Mouse (Mus musculus) embryonic facial prominence, embryonic 12.5 days (tissue): Measurements from ENCODE around the gene Eif4a3. TPM values are rescaled to one million over a fixed set of nuclear protein-coding genes. Genes with fewer than 3 reads are reported as not detected.

Experiments
- ATAC-seq: fragments of 200-750 bp; cut with Nextera tagmentation; 2 replicates; pipeline ENCODE4 v1.8.0; 2017; ENCODE audit not compliant: insufficient number of reproducible peaks, insufficient read depth, low FRiP score, low TSS enrichment
- H3K27ac ChIP-seq: fragments of 300-500 bp; sonication (generic); 2 replicates; pipeline ENCODE4 v1.5.1; 2016; ENCODE audit warnings: mild to moderate bottlenecking
- H3K27me3 ChIP-seq: fragments of 300-500 bp; sonication (generic); 2 replicates; pipeline ENCODE4 v1.6.1; 2016; ENCODE audit warnings: mild to moderate bottlenecking, moderate library complexity
- H3K36me3 ChIP-seq: fragments of 300-500 bp; sonication (generic); 2 replicates; pipeline ENCODE4 v1.6.1; 2016; ENCODE audit warnings: mild to moderate bottlenecking
- H3K4me1 ChIP-seq: fragments of 300-500 bp; sonication (generic); 2 replicates; pipeline ENCODE4 v1.6.1; 2016
- H3K4me2 ChIP-seq: fragments of 300-500 bp; sonication (generic); replicated peaks from 2 replicates; pipeline ENCODE4 v1.6.1; 2016; ENCODE audit warnings: mild to moderate bottlenecking, moderate library complexity
- H3K4me3 ChIP-seq: fragments of 300-500 bp; sonication (generic); 2 replicates; pipeline ENCODE4 v1.5.1; 2016; ENCODE audit warnings: mild to moderate bottlenecking
- H3K9ac ChIP-seq: fragments of 300-500 bp; sonication (generic); 2 replicates; pipeline ENCODE4 v1.6.1; 2016; ENCODE audit warnings: mild to moderate bottlenecking, moderate library complexity
- H3K9me3 ChIP-seq: fragments of 300-500 bp; sonication (generic); 2 replicates; pipeline ENCODE4 v1.6.1; 2016; ENCODE audit warnings: mild to moderate bottlenecking, moderate library complexity
- WGBS: fragments of 180-500 bp; shearing (Covaris S2); methylation state at CpG from one replicate; pipeline ENCODE4 v1.1.7; 2016; 5-methylcytosine and 5-hydroxymethylcytosine counted together
- polyA plus RNA-seq: library from polyadenylated mRNA; unstranded; fragments of >200 nt; fragmentation: Nextera tagmentation; extraction: Ambion mirVana; gene quantifications from 2 replicates; pipeline ENCODE4 v1.2.1, GENCODE M21; 2016

Eif4a3 gene
- polyA plus RNA-seq, 1 experiment from 2014 or later: 343 TPM

GRCm38 (mm10) chr11:119316720-119317119 lies 16.8 kb upstream of the Eif4a3 start:
- H3K4me3 ChIP-seq: no peak overlapping the region
- 89% methylated on average over 4 of the region's 4 CpGs for WGBS
- no peak overlapping the region for H3K9ac ChIP-seq
- H3K4me2 ChIP-seq: no peak overlapping the region
- no peak for ATAC-seq
- no peaks in the 10 kb centered on the region for H3K4me1 ChIP-seq
- no peaks in the 10 kb centered on the region for H3K9me3 ChIP-seq
- H3K36me3 ChIP-seq: no peaks in the 10 kb centered on the region
- no peak overlapping the region for H3K27ac ChIP-seq
- H3K27me3 ChIP-seq: peaks cover under 1% of the 10 kb centered on the region; the same call in 1 of the 2 replicates

DNA sequence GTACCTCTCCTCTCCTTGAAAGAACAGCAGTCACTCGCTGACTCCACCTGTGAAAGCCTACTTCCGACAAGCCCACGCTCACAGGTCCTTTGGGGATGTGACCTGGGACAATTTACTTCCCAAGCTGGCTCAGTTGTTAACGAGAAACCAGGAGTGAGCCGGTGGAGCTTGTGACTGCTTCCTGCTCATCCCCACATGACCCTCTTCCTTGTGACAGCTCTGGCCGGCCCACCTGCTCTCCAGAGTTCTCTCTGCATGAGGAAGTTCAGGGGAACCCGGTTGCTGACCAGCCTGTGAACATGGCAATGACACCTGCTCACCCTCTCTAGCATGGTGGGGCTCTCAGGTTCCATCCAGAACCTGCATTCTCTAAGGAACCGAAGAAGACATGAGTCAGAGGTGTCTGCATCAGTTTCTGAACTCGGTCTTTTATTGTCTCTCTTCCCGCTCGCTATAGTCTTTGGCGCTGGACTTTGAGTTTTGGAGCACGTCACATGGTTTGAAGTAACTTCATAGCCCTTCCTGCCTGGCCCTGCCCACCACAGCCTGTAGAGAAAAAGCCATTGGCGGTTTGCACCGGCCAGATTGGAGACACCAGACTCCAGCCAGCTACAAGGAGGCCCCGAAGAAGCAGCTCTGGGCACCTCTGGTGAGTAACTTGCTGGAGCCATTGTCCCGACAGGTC lies 14.5 kb upstream of the Eif4a3 start:
- WGBS: 79% methylated on average over 17 of the region's 17 CpGs
- H3K9me3 ChIP-seq: no peaks in the 10 kb centered on the region
- peaks cover 6% of the 10 kb centered on the region for H3K27me3 ChIP-seq
- ATAC-seq: no peak
- H3K27ac ChIP-seq: no peak overlapping the region
- no peak overlapping the region for H3K9ac ChIP-seq
- no peak overlapping the region for H3K4me2 ChIP-seq
- no peak overlapping the region for H3K4me3 ChIP-seq
- no peaks in the 10 kb centered on the region for H3K36me3 ChIP-seq
- H3K4me1 ChIP-seq: no peaks in the 10 kb centered on the region

DNA sequence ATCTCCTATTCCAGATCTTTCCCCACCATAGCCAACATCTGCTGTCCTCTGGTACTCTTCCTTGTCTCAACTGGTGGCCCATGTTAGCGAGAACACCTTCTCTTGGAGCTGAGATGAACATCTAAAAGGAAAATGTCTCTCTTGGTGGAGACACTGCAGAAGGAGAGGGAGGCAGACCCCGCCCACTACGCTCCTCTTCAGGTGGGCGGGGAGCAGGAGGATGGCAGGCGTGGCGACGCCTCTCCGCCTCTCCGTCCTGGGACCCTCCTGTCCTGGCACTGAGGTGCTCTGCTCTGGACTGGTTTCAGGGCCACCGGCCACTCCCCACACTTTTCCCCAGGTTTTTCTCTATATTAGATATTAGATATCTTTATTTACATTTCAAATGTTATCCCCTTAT lies 10.7 kb upstream of the Eif4a3 start:
- no peak overlapping the region for H3K27ac ChIP-seq
- H3K4me1 ChIP-seq: peaks cover 4% of the 10 kb centered on the region; the same call in 1 of the 2 replicates
- no peak overlapping the region for H3K4me3 ChIP-seq
- WGBS: 17% methylated on average over 10 of the region's 10 CpGs
- no peak overlapping the region for H3K4me2 ChIP-seq
- ATAC-seq: no peak
- H3K36me3 ChIP-seq: no peaks in the 10 kb centered on the region
- no peaks in the 10 kb centered on the region for H3K9me3 ChIP-seq
- peaks cover 6% of the 10 kb centered on the region for H3K27me3 ChIP-seq
- H3K9ac ChIP-seq: no peak overlapping the region

DNA sequence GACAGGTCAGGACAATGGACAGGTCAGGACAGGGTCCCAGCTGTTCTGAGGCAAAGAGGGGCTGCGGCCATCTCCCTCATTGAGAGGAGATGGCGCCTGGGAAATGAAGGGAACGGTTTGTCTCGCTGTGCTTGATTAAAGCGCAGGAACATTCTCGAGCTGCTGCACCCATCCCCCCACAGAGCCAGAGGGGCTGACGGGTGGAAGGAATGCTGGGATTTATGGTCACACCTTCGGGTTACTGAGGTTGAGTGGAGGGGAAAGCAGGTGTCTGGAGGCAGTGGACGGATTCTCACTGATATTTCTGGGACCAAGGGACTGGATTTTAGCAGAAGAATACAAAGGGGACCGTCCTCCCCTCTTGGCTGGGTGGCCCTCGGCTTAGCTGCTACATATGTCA lies 8.0 kb upstream of the Eif4a3 start:
- Histone ChIP-seq H3K27me3 (peaks cover 6% of the 10 kb centered on the region), H3K4me3 (no peak overlapping the region), H3K4me1 (peaks cover 4% of the 10 kb centered on the region; the same call in 1 of the 2 replicates), H3K9ac (no peak overlapping the region), H3K36me3 (no peaks in the 10 kb centered on the region), H3K27ac (no peak overlapping the region), H3K4me2 (no peak overlapping the region), H3K9me3 (no peaks in the 10 kb centered on the region)
- WGBS: 24% methylated on average over 11 of the region's 11 CpGs
- ATAC-seq: no peak

DNA sequence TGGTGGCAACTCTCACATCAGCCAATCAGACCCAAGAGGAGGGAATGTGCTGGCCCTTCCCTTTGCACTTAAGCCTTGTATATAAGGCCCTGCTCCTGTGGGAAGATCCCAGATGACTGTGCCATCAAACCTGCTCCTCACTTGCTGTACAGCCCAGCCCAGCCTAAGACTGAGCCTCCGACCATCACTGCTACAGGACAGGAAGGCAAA lies 7.7 kb upstream of the Eif4a3 start, which contains the start of gene Card14:
TSS of gene Card14 (plus strand) at position 111 of the 210 bp plus-strand sequence.
- WGBS: 29% methylated on average over 1 of the region's 1 CpGs
- no peak for ATAC-seq

GRCm38 (mm10) chr11:119306762-119307657 lies 7.1 kb upstream of the Eif4a3 start:
- Histone ChIP-seq H3K27me3 (peaks cover 6% of the 10 kb centered on the region), H3K9me3 (no peaks in the 10 kb centered on the region), H3K36me3 (no peaks in the 10 kb centered on the region), H3K4me3 (no peak overlapping the region), H3K9ac (no peak overlapping the region), H3K4me2 (no peak overlapping the region), H3K27ac (no peak overlapping the region), H3K4me1 (peaks cover 4% of the 10 kb centered on the region; the same call in 1 of the 2 replicates)
- 55% methylated on average over 13 of the region's 13 CpGs for WGBS
- no peak; the same call in 1 of the 2 replicates for ATAC-seq

More for the DNA sequence above, 7.7 kb upstream of the Eif4a3 start, which contains the start of gene Card14:
- H3K27ac ChIP-seq: no peak within 1 kb of the TSS
- H3K9ac ChIP-seq: no peak within 1 kb of the TSS
- H3K4me3 ChIP-seq: no peak within 1 kb of the TSS
- no peaks in the 10 kb centered on the region for H3K9me3 ChIP-seq
- peaks cover 4% of the 10 kb centered on the region; the same call in 1 of the 2 replicates for H3K4me1 ChIP-seq
- H3K27me3 ChIP-seq: peaks cover 6% of the 10 kb centered on the region
- no peak within 1 kb of the TSS for H3K4me2 ChIP-seq
- H3K36me3 ChIP-seq: no peaks in the 10 kb centered on the region

GRCm38 (mm10) chr11:119304904-119305712 lies 5.2 kb upstream of the Eif4a3 start:
- no peak overlapping the region for H3K4me3 ChIP-seq
- WGBS: 40% methylated on average over 16 of the region's 16 CpGs
- no peaks in the 10 kb centered on the region for H3K9me3 ChIP-seq
- no peaks in the 10 kb centered on the region for H3K36me3 ChIP-seq
- ATAC-seq: 0 out of 2 replicates have a peak, but pooled peaks have one; percentile 47
- H3K27ac ChIP-seq: no peak overlapping the region
- no peaks in the 10 kb centered on the region for H3K27me3 ChIP-seq
- H3K4me1 ChIP-seq: peaks cover 8% of the 10 kb centered on the region; the same call in 1 of the 2 replicates
- H3K4me2 ChIP-seq: no peak overlapping the region
- H3K9ac ChIP-seq: no peak overlapping the region

DNA sequence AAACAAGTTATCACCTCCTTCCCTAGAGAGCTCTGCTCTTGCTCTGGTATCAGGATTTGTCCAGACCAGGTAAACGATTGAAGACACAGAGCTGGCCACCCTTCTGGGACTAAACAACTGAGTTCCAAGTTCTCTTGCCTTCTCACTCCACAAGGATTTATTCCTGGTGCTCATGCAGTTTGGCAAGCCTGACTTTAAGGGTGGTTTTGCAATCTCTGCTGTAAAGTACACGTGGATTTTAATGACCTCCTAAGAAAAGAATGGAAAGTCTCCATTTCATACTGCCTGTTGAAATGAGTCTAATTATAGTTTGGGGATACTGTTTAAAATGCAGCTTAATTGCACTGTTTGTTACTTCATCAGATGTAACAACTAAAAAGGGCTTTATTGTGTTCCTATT lies 1.1 kb upstream of the Eif4a3 start:
- Histone ChIP-seq H3K4me1 (peaks cover 16% of the 10 kb centered on the region), H3K4me2 (peak overlapping the region; percentile 81), H3K9me3 (no peaks in the 10 kb centered on the region), H3K27ac (no peak overlapping the region), H3K9ac (peak overlapping the region; percentile 96), H3K4me3 (no peak overlapping the region), H3K27me3 (no peaks in the 10 kb centered on the region), H3K36me3 (peaks cover 24% of the 10 kb centered on the region)
- 33% methylated on average over 2 of the region's 2 CpGs for WGBS
- no peak for ATAC-seq

DNA sequence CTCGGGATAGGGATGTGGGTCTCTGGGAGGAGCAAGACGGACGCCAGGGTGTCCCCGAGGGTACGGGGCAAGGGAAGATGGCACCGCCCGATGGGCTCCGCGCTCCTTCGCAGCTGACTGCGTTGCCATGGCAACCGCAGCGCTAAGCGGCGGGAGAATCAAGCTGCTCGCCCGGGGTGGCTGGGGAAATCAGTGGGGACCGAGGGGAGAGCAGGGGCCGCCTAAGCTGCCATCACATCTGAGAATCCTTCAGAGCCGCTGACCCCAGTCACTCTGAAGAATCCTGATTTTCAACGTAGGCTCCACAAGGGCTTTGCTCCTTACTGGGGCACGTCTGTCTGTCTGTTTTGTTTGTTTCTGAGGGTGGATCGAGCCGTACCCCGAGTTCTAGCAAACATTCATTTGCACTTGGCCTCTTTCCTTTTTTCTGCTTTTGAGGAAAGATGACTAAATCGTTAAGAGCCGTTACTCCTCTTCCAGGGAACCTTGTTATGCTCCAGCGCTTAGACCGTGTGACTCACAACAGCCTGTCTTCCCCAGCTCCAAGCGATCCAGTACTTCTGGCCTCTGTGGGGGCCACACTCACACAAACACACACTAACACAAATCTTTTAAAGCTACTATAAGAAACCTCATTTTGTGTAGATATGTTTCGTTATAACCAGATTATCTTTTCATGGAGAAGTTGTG lies 502 bp upstream of the Eif4a3 start:
- Histone ChIP-seq H3K4me1 (peaks cover 16% of the 10 kb centered on the region), H3K36me3 (peaks cover 30% of the 10 kb centered on the region), H3K9me3 (no peaks in the 10 kb centered on the region), H3K27me3 (no peaks in the 10 kb centered on the region), H3K27ac (peak overlapping the region; percentile 93), H3K4me2 (peak overlapping the region; percentile 81), H3K9ac (peak overlapping the region; percentile 96), H3K4me3 (peak overlapping the region; percentile 99)
- WGBS: 2% methylated on average over 31 of the region's 31 CpGs
- ATAC-seq: no peak; the same call in 1 of the 2 replicates

GRCm38 (mm10) chr11:119298917-119299316 lies 972 bp downstream of the Eif4a3 start:
- Histone ChIP-seq H3K4me2 (peak overlapping the region; percentile 81), H3K9ac (peak overlapping the region; percentile 96), H3K27me3 (no peaks in the 10 kb centered on the region), H3K4me1 (peaks cover 16% of the 10 kb centered on the region), H3K27ac (peak overlapping the region; percentile 93; the same call in 1 of the 2 replicates), H3K36me3 (peaks cover 44% of the 10 kb centered on the region), H3K4me3 (peak overlapping the region; percentile 99), H3K9me3 (no peaks in the 10 kb centered on the region)
- 12% methylated on average over 7 of the region's 7 CpGs for WGBS
- no peak for ATAC-seq

GRCm38 (mm10) chr11:119297996-119298395 lies 1.9 kb downstream of the Eif4a3 start:
- Histone ChIP-seq H3K4me3 (0 out of 2 replicates have a peak overlapping the region, but pooled peaks have one; percentile 99), H3K27me3 (no peaks in the 10 kb centered on the region), H3K27ac (no peak overlapping the region), H3K4me2 (peak overlapping the region; percentile 81), H3K9ac (no peak overlapping the region), H3K9me3 (no peaks in the 10 kb centered on the region), H3K4me1 (peaks cover 16% of the 10 kb centered on the region), H3K36me3 (peaks cover 54% of the 10 kb centered on the region)
- ATAC-seq: no peak
- WGBS: 91% methylated on average over 6 of the region's 6 CpGs
